Mouse (Mus musculus) megakaryocyte-erythroid progenitor cell, adult 5 weeks (primary cell): ENCODE results near the gene Nlrp4a. TPM values are rescaled to one million over a fixed set of nuclear protein-coding genes. Genes with fewer than 3 reads are reported as not detected.

Experiments used
- polyA plus RNA-seq: library from polyadenylated mRNA; stranded (reverse); fragments of >175 nt; gene quantifications from 2 replicates; pipeline ENCODE4 v1.2.3, GENCODE M21; 2012

Gene Nlrp4a
- polyA plus RNA-seq: not detected in 2 replicates

GRCm38 (mm10) chr7:26434813-26435212 lies at the start of gene Nlrp4a:
TSS of gene Nlrp4a (plus strand) at chr7:26435113.

GRCm38 (mm10) chr7:26403600-26403999 lies 31.3 kb upstream of the Nlrp4a start, which contains the start of gene Nlrp9c:
TSS of gene Nlrp9c (minus strand) at chr7:26403700.

Other genes starting within 250 kb of the Nlrp4a start
- gene Vmn1r184, start 174.8 kb upstream of the Nlrp4a start, polyA plus RNA-seq: 0.02 TPM in 1 of 2 replicates, not detected in the other
- not detected in 2 replicates for gene Cyp2a4, start 127.9 kb upstream of the Nlrp4a start, polyA plus RNA-seq
- gene Nlrp9c, start 31.4 kb upstream of the Nlrp4a start, polyA plus RNA-seq: not detected in 2 replicates
- not detected in 2 replicates for gene Nlrp9a, start 99.9 kb downstream of the Nlrp4a start, polyA plus RNA-seq
- not detected in 2 replicates for gene Vmn1r185, start 183.4 kb downstream of the Nlrp4a start, polyA plus RNA-seq